Mouse (Mus musculus): ENCODE data around the gene Olfr818. TPM values are rescaled to one million over a fixed set of nuclear protein-coding genes. Genes with fewer than 3 reads are reported as not detected.
"Not testable (repeated sequence)": the region's sequence is repeated elsewhere in the genome, so short reads cannot be mapped to it uniquely, and the experiment has no call there.

Olfr818 gene
- not detected in 2 replicates for polyA plus RNA-seq (2016; fragmentation: Nextera tagmentation; extraction: Ambion mirVana)

GRCm38 (mm10) chr10:129949000-129949399 is at the start of gene Olfr818:
Gene Olfr818 (minus strand): TSS chr10:129949100.
- WGBS: 91% methylated on average over 2 of the region's 2 CpGs

GRCm38 (mm10) chr10:129984962-129985361 is 36.1 kb upstream of the Olfr818 start, which contains the start of gene Gm10310:
Gene Gm10310 (minus strand): TSS chr10:129985062.
- ATAC-seq (ENCODE audit: low FRiP score, low read depth); H3K4me2 ChIP-seq (replicated peaks); H3K9ac ChIP-seq (replicated peaks); H3K27me3 ChIP-seq; H3K36me3 ChIP-seq; H3K4me1 ChIP-seq; H3K4me3 ChIP-seq; H3K9me3 ChIP-seq; H3K27ac ChIP-seq (replicated peaks): not testable (repeated sequence)
- WGBS: no CpG with 5 or more reads among the region's 1 CpGs

More at GRCm38 (mm10) chr10:129949000-129949399, at the start of gene Olfr818:
- Histone ChIP-seq H3K36me3 (no peaks in the 10 kb centered on the region), H3K27ac (replicated peaks) (no peak within 1 kb of the TSS), H3K27me3 (no peaks in the 10 kb centered on the region), H3K4me1 (no peaks in the 10 kb centered on the region), H3K9ac (replicated peaks) (no peak within 1 kb of the TSS), H3K4me3 (no peak within 1 kb of the TSS), H3K4me2 (replicated peaks) (no peak within 1 kb of the TSS), H3K9me3 (no peaks in the 10 kb centered on the region)
- ATAC-seq (ENCODE audit: low FRiP score, low read depth): no peak

- H3K4me2 ChIP-seq (replicated peaks); H3K9me3 ChIP-seq; H3K4me3 ChIP-seq; H3K27me3 ChIP-seq; H3K4me1 ChIP-seq; H3K36me3 ChIP-seq; H3K27ac ChIP-seq (replicated peaks); H3K9ac ChIP-seq (replicated peaks): not testable (repeated sequence)
- WGBS: no CpG with 5 or more reads among the region's 3 CpGs
- ATAC-seq (ENCODE audit: low FRiP score, low read depth): peak; percentile 74
These were observed 33.0 kb upstream of the Olfr818 start for GRCm38 (mm10) chr10:129981867-129982266.

- H3K4me2 ChIP-seq (replicated peaks); H3K27me3 ChIP-seq; H3K36me3 ChIP-seq; H3K9ac ChIP-seq (replicated peaks); H3K4me1 ChIP-seq; H3K9me3 ChIP-seq; H3K27ac ChIP-seq (replicated peaks); ATAC-seq (ENCODE audit: low FRiP score, low read depth); H3K4me3 ChIP-seq: not testable (repeated sequence)
- WGBS: no CpG with 5 or more reads among the region's 2 CpGs
These were observed 27.1 kb upstream of the Olfr818 start, which contains the start of gene Olfr247 for GRCm38 (mm10) chr10:129976040-129976439. Gene Olfr247 (minus strand): TSS chr10:129976140.

- H3K9me3 ChIP-seq; H3K4me2 ChIP-seq (replicated peaks); H3K27me3 ChIP-seq; H3K36me3 ChIP-seq; H3K9ac ChIP-seq (replicated peaks); H3K4me1 ChIP-seq; H3K4me3 ChIP-seq; H3K27ac ChIP-seq (replicated peaks): not testable (repeated sequence)
- no CpG with 5 or more reads among the region's 3 CpGs for WGBS
- peak; percentile 71 for ATAC-seq (ENCODE audit: low FRiP score, low read depth)
These were observed 24.1 kb upstream of the Olfr818 start for GRCm38 (mm10) chr10:129972994-129973393.

- not testable (repeated sequence) for H3K4me1 ChIP-seq; H3K27ac ChIP-seq (replicated peaks); H3K9ac ChIP-seq (replicated peaks); H3K27me3 ChIP-seq; H3K9me3 ChIP-seq; H3K4me3 ChIP-seq; H3K4me2 ChIP-seq (replicated peaks); H3K36me3 ChIP-seq; ATAC-seq (ENCODE audit: low FRiP score, low read depth)
- whole genome bisulfite sequencing: 83% methylated on average over 2 of the region's 2 CpGs
These were observed 18.3 kb upstream of the Olfr818 start, which contains the start of gene Olfr819 for GRCm38 (mm10) chr10:129967166-129967565. Gene Olfr819 (minus strand): TSS chr10:129967266.

GRCm38 (mm10) chr10:129966232-129966631 is 17.3 kb upstream of the Olfr818 start:
- H3K27me3 ChIP-seq; H3K36me3 ChIP-seq; H3K27ac ChIP-seq (replicated peaks); ATAC-seq (ENCODE audit: low FRiP score, low read depth); H3K4me2 ChIP-seq (replicated peaks); H3K4me1 ChIP-seq; H3K4me3 ChIP-seq; H3K9ac ChIP-seq (replicated peaks); H3K9me3 ChIP-seq: not testable (repeated sequence)
- WGBS: 90% methylated on average over 2 of the region's 3 CpGs

GRCm38 (mm10) chr10:129915497-129915896 is 33.4 kb downstream of the Olfr818 start, which contains the start of gene Olfr816:
Gene Olfr816 (minus strand): TSS chr10:129915597.
- Histone ChIP-seq H3K4me2 (replicated peaks) (no peak within 1 kb of the TSS), H3K4me3 (no peak within 1 kb of the TSS), H3K9ac (replicated peaks) (no peak within 1 kb of the TSS), H3K36me3 (no peaks in the 10 kb centered on the region), H3K27me3 (no peaks in the 10 kb centered on the region), H3K9me3 (no peaks in the 10 kb centered on the region), H3K27ac (replicated peaks) (no peak within 1 kb of the TSS), H3K4me1 (no peaks in the 10 kb centered on the region)
- 76% methylated on average over 1 of the region's 1 CpGs for WGBS
- ATAC-seq (ENCODE audit: low FRiP score, low read depth): no peak

- H3K27me3 ChIP-seq; H3K4me1 ChIP-seq; H3K27ac ChIP-seq (replicated peaks); H3K4me3 ChIP-seq; H3K9ac ChIP-seq (replicated peaks); H3K4me2 ChIP-seq (replicated peaks); H3K9me3 ChIP-seq; H3K36me3 ChIP-seq; ATAC-seq (ENCODE audit: low FRiP score, low read depth): not testable (repeated sequence)
- 67% methylated on average over 1 of the region's 1 CpGs for WGBS
These were observed 43.1 kb downstream of the Olfr818 start, which contains the start of gene Olfr815 for GRCm38 (mm10) chr10:129905767-129906166. Gene Olfr815 (minus strand): TSS chr10:129905867.

Other genes with a start within 250 kb of the Olfr818 start
- not detected in 2 replicates for gene Olfr804, start 245.9 kb downstream of the Olfr818 start, polyA plus RNA-seq (2016; fragmentation: Nextera tagmentation; extraction: Ambion mirVana)
- gene Olfr805, start 219.7 kb downstream of the Olfr818 start, polyA plus RNA-seq (2016; fragmentation: Nextera tagmentation; extraction: Ambion mirVana): not detected in 2 replicates
- not detected in 2 replicates for gene Olfr806, start 207.2 kb downstream of the Olfr818 start, polyA plus RNA-seq (2016; fragmentation: Nextera tagmentation; extraction: Ambion mirVana)
- not detected in 2 replicates for gene Olfr807, start 191.3 kb downstream of the Olfr818 start, polyA plus RNA-seq (2016; fragmentation: Nextera tagmentation; extraction: Ambion mirVana)
- not detected in 2 replicates for gene Olfr808, start 183.6 kb downstream of the Olfr818 start, polyA plus RNA-seq (2016; fragmentation: Nextera tagmentation; extraction: Ambion mirVana)
- gene Olfr809, start 174.5 kb downstream of the Olfr818 start, polyA plus RNA-seq (2016; fragmentation: Nextera tagmentation; extraction: Ambion mirVana): not detected in 2 replicates
- not detected in 2 replicates for gene Olfr810, start 154.2 kb downstream of the Olfr818 start, polyA plus RNA-seq (2016; fragmentation: Nextera tagmentation; extraction: Ambion mirVana)
- gene Olfr811, start 144.7 kb downstream of the Olfr818 start, polyA plus RNA-seq (2016; fragmentation: Nextera tagmentation; extraction: Ambion mirVana): not detected in 2 replicates
- not detected in 2 replicates for gene Olfr812, start 103.0 kb downstream of the Olfr818 start, polyA plus RNA-seq (2016; fragmentation: Nextera tagmentation; extraction: Ambion mirVana)
- gene Olfr813, start 93.7 kb downstream of the Olfr818 start, polyA plus RNA-seq (2016; fragmentation: Nextera tagmentation; extraction: Ambion mirVana): not detected in 2 replicates
- gene Olfr814, start 69.2 kb downstream of the Olfr818 start, polyA plus RNA-seq (2016; fragmentation: Nextera tagmentation; extraction: Ambion mirVana): not detected in 2 replicates
- not detected in 2 replicates for gene Olfr815, start 43.2 kb downstream of the Olfr818 start, polyA plus RNA-seq (2016; fragmentation: Nextera tagmentation; extraction: Ambion mirVana)
- not detected in 2 replicates for gene Olfr816, start 33.5 kb downstream of the Olfr818 start, polyA plus RNA-seq (2016; fragmentation: Nextera tagmentation; extraction: Ambion mirVana)
- gene Olfr819, start 18.2 kb upstream of the Olfr818 start, polyA plus RNA-seq (2016; fragmentation: Nextera tagmentation; extraction: Ambion mirVana): not detected in 2 replicates
- not detected in 2 replicates for gene Olfr247, start 27.0 kb upstream of the Olfr818 start, polyA plus RNA-seq (2016; fragmentation: Nextera tagmentation; extraction: Ambion mirVana)
- gene Gm10310, start 36.0 kb upstream of the Olfr818 start, polyA plus RNA-seq (2016; fragmentation: Nextera tagmentation; extraction: Ambion mirVana): not detected in 2 replicates
- not detected in 2 replicates for gene Olfr820, start 63.5 kb upstream of the Olfr818 start, polyA plus RNA-seq (2016; fragmentation: Nextera tagmentation; extraction: Ambion mirVana)
- not detected in 2 replicates for gene Olfr821, start 81.2 kb upstream of the Olfr818 start, polyA plus RNA-seq (2016; fragmentation: Nextera tagmentation; extraction: Ambion mirVana)
- not detected in 2 replicates for gene Olfr822, start 122.1 kb upstream of the Olfr818 start, polyA plus RNA-seq (2016; fragmentation: Nextera tagmentation; extraction: Ambion mirVana)
- not detected in 2 replicates for gene Olfr823, start 166.3 kb upstream of the Olfr818 start, polyA plus RNA-seq (2016; fragmentation: Nextera tagmentation; extraction: Ambion mirVana)
- not detected in 2 replicates for gene Olfr824, start 180.9 kb upstream of the Olfr818 start, polyA plus RNA-seq (2016; fragmentation: Nextera tagmentation; extraction: Ambion mirVana)
- gene Olfr825, start 217.7 kb upstream of the Olfr818 start, polyA plus RNA-seq (2016; fragmentation: Nextera tagmentation; extraction: Ambion mirVana): not detected in 2 replicates
- not detected in 2 replicates for gene Olfr826, start 235.1 kb upstream of the Olfr818 start, polyA plus RNA-seq (2016; fragmentation: Nextera tagmentation; extraction: Ambion mirVana)

Measured in midbrain, embryonic 12.5 days (tissue).